Mouse (Mus musculus): ENCODE results near the gene Cdc42se2.

DNA sequence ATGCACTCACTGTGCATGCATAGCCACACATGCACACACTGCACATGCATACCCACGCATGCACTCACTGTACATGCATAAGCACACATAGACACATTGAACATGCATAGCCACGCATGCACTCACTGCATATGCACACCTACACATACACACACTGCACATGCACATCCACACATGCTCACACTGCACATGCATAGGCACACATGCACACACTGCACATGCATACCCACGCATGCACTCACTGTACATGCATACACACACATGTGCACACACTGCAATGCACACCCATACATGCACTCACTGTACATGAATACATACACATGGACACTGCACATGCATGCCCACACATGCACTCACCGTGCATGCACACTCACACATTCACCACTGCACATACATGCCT, 4.0 kb upstream of the Cdc42se2 start:
- TF ChIP-seq ZNF384 (IDR thresholded peaks at IDR 0.05; ENCODE audit: low read depth, low read length): no peak
- TF ChIP-seq ZC3H11A (IDR thresholded peaks at IDR 0.05; ENCODE audit: borderline replicate concordance, low read depth, low read length): no peak

All from ES-E14 (cell line).